Mouse (Mus musculus): ENCODE results near the gene Scg3.
"Not testable (repeated sequence)": the region's sequence is repeated elsewhere in the genome, so short reads cannot be mapped to it uniquely, and the experiment has no call there.

Scg3 gene

DNA sequence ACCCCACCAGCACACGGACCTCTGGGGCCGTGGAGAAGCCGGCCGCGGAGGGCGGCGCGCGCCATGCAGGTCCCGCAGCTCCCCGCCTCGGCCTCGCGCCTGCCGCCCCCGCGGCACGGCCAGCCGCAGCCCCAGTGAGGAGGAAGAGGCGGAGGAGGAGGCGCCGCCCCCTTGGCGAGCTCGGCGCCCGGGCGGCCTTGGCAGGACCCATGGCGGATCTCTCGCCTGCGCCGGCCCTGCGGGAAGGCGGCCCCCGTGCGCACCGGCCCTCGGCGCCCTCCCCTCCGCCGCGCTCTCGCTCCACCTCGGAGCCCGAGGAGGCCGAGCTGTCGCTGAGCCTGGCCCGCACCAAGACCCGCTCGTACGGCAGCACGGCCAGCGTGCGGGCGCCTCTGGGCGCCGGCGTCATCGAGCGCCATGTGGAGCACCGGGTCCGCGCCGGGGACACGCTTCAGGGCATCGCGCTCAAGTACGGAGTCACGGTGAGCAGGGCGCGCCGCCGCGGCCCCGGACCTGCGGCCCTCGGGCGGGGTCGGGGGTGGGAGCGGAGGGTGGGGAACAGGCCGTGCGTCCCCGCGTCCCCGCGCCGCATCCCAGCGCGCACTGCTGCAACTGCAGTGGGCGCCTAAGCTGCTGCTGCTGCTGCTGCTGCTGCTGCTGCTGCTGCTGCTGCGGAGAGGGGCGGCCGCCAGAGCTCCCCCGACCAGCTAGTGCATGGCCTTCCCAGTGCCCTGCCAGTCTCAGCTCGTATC, 58.1 kb downstream of the Scg3 start, which contains the start of gene Lysmd2:
Gene Lysmd2 (plus strand): TSS at position 186 of the 752 bp plus-strand sequence.
- peak; percentile 68 for DNase-seq (ENCODE audit: low spot score)

DNA sequence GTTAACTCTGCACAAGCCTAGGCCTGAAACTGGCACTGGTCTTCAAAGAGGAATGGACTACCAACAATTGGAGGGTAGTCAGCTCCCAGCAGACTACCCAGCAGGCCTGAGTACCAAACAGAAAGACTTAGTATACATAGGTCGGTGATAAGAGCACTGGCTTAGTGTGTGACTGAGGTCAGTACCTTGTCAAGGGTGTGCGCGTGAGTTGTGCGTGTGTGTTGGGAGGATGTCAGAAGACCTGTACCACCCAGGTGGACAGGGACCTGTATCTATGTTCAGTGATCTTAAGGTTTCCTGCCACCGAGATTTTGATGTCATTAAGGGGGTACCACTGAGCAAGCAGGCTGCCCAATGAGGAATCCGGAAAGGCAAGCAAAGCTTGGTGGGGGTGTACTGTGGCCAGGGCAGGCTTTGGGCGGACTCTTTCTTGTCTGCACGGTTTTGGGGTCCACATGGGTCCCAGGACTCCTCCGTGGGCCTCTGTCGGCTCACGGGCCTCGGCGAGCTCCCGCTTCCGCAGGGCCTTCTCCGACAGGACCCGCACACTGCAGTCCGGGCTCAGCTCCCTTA, 58.8 kb downstream of the Scg3 start:
- no peak for DNase-seq (ENCODE audit: low spot score)

DNA sequence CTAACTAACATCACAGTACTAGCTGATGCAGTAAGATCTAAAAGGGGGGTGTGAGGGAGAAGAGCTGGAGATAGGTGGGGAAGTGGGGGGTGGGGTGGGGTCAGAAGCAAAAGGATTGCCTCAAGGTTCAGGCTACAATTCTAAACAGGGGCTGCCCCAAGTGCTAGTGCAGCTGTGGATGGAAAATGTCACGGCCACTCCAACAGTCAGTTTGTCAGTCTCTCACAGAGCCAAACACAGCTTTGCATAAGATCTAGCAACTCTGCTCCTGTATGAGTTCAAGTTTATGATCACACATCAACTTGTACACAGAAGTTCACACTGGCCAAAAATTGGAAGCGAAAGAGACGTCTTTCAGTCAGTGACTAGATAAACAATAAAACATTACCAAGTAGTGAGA, 62.4 kb downstream of the Scg3 start:
- no peak for DNase-seq (ENCODE audit: low spot score)

DNA sequence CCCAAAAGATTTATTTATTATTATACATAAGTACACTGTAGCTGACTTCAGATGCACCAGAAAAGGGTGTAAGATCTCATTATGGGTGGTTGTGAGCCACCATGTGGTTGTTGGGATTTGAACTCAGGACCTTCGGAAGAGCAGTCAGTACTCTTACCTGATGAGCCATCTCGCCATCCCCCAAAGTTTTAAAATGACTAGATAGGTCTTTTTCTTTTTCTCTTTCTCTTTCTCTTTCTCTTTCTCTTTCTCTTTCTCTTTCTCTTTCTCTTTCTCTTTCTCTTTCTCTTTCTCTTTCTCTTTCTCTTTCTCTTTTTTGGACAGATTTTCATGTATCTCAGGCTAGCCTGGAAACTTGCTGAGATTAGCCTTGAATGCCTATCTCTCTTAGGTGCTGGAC, 64.1 kb downstream of the Scg3 start:
- DNase-seq (ENCODE audit: low spot score), result not testable (repeated sequence)

DNA sequence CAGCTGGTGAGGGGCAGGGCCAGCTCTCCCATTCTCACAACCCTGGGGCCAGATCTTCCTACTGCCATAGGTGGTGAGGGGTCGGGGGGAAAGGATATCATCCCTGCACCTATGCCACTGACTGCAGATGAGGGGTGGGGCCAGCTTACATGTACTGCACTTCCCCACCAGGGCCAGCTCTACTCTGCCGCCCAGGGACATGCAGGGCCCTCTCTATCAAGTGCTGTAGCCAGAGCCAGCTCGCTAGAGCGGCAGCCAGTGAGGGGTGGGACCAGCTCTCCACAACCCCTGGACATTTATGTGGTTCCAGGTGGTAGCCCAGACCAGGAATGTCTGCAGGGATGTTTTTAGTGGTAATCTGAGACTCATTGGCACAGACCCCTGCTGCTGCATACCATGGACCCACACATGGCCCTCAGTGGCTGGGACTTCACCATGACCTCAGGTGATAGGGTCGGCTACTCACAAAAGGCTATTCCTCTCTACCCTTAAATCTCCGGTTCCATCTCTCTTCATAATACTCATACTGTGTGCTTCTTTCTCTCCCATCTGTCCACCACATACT, 64.9 kb downstream of the Scg3 start:
- no peak for DNase-seq (ENCODE audit: low spot score)

DNA sequence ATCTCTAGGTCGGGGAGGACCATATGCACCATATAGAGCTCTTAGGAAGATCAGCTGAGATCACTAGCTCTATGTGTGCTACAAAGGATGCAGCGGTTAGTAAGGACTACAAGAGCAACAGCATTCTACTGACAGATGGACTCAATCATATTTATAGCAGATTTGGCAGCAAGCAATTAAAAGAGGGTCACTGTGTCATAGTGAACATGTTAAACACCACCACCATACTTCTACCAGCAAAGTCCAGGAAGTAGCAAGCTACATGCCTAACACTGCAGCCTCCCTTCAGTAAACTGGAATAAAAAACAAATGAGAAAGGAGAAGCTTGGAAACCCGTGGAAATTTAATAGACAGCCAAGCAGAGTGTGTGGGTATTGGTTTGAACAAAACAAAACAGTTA, 67.3 kb downstream of the Scg3 start:
- DNase-seq (ENCODE audit: low spot score), result no peak

DNA sequence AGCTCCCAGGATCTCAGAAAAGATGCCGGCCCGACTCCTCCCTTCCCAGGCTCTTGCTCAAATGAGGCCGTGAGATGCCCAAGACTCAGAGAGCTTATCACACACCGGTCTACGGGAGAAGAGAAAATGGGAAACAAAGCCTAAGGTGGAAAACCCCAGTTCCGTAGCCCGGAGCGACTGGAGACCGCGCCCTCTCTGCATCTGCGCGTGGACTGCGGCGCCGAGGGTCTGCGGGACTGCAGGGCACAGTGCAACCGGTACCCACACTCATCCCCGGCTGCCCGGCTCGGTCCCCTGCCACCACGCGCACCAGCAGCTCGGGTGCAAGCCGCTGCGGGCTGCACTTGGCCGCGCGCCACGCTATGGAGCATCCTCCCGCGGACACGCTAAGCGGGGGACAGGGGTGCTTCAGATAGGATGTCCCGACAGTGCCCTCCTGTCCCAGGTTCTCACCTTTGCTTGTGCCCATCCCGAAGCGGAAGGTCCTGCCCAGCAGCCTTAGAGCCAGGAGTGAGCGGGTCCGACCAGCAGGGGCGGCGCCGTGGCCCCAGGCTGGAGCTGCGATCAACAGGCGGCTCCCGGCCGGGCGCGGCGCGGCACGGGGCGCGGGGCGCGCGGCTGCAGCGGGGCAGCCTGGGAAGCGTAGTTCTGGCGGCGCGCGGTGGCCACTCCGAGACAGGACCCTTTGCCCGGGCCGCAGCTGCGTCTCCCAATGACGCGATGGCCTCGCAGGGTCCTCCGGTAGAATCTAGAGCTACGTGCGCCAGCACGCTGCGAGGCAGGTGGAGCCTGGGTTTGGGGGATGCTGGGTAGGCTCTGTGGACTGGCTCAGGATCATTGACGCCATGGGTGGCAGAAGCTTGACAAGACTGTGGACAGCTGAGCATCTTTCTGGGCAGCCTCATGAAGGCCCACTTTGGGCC, 73.0 kb downstream of the Scg3 start, which contains the start of gene Tmod2:
Gene Tmod2 (minus strand): TSS at position 755 of the 923 bp plus-strand sequence.
- no peak for DNase-seq (ENCODE audit: low spot score)

DNA sequence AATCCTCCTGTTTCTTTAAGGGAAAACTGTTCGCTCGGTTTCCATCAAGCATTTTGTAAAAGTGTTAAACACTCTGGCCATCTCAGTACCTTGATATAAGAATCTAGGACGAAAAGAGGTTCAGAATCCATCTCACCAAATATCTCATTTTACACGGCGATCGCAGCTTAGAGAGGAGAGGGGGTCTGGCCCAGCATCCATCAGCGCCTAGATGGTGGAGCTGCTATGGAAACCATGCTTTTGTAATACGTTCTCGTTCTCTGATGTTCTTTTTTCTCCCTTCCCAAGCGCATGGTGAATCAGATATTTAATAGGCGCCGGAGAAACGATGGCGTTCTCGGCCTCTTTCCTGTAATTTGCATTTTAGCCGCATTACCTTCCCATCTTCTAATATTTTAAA, 73.9 kb downstream of the Scg3 start:
- DNase-seq (ENCODE audit: low spot score), result no peak

DNA sequence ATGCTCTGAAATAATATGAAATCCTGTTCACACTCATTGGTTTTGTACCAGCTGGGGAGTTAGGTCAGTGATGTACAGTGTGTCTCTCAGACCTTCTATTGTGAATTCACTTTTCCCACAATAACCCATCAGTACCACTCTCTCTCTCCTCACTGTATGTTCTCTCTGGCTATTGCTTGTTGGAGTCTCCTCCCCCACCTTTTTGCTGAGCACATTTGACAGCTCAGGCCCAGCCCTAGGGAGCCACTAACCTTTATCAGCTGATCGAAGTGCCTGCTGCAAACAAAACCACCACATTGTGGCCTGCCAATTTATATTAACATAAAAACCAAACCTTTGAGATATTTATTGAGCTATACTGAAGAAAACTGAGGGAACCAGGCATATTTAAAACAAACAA, 74.4 kb downstream of the Scg3 start:
- DNase-seq (ENCODE audit: low spot score), result no peak

DNA sequence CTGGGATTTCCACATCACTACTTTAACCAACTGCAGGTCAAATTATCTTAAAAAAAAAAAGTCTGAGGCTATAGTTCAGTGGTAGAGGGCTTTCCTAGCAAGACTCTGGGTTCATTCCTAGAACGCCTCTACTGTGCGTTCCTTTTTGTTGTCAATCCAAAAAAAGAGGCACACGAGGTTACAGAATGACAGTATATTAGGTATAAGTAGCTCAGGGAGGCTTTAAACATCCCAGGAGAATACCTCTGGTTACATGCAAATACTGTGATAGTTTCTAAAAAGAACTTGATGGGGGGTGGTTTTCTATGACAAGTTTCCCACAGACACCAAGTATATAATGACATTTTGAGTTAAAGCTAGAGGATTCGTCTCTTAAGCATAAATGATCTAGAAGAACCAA, 76.4 kb downstream of the Scg3 start:
- DNase-seq (ENCODE audit: low spot score), result no peak

DNA sequence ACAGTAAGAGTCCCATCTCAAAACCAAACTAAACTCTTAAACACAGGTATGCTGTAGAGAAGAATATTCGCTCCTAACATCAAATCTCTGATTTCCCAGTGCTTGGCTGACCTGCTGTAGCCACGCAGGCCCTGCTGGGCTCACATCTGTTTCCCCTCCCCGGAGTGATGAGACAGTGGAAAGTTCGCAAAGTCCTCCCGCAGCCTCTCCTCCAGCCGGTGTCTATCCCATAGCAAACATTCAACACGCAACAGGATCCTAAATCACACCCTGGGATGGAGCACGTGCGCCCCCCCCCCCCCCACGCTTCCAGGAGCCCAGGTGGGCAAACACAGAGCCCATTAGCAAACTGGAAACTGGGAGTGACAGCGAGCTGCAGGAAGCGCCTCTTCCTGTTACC, 82.3 kb downstream of the Scg3 start:
- no peak for DNase-seq (ENCODE audit: low spot score)

DNA sequence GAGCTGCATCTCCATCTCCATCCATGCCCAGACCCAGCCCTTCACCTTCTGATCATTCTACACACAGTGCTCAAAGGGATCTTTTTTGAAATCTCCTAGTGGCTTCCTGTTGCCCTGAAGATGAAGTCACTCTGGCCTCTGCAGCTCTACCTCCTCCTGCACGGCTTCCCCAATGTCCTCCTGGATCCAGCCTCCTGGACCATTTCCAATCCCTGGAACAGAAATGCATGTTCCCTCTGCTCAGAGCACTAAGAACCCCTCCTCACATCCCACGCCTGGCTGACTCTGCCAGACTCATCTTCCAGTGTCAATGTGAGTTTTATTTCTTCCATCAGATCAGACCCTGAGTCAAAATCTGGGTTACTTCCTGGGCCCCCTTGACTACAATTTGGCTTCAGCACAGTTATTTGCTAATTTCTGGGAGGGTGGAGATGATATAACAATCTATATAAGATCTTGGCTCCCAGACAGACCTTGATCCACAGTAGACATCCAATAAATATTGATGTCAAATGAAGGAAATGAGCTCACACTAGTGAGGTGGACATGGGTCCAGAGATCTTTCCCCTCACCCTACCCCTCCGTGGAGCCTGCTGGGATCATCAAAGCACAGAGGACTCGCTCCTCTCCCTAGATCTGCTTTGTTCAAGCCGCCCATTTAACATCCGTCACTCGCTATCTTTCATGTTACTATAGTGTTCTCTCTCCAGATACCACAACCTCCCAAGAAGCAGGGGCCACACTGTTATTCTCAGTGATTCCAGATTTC, 83.5 kb downstream of the Scg3 start:
- no peak for DNase-seq (ENCODE audit: low spot score)

DNA sequence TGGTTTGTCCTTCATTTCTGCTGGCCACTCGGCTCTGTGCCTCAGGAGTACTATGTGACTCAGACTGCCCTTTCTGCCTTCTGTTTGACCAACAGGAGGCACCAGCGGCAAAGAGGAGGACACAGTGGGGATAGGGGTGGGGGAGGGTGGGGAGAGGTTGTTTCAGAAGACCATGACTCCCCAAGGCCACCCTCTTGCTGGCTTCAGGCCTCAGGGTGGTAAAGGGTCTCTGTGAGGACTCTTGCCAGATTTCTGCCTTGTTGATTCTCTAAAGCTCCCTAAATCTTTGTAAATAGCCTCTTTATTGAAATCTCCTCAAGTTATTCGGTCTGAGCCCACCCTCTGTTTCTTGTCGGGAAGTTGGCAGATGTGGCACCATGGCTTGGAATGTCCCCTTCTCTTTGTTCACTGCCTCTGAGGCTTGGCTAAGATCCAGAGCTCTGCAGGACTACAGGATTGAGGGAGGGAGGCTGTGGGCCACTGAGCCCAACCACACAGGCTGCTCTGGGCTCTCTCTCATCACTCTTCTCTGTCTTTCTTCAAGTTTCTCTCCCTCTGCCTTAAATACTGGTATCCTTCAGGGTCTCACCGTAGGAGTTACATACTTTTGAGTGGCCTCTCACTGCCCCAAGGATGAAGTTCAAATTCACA, 84.5 kb downstream of the Scg3 start:
- DNase-seq (ENCODE audit: low spot score), result no peak

DNA sequence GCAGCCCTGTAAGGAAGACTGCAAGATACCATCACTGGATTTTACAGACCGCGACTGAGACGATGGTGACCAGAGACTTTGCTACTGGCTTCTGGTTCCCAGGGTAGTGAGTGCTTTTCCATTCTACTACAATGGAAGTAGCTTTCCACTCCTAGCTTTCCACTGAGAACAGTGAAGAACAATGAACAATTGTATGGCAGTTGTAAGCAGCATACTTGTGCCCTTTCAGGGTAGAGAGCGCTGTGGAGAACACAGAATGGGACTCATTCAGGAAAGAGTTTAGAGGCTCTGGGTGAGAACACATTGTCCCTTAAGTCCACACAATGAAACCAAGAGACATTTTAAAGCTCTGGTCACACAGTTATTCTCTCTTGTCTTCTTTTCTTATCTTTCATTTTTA, 86.3 kb downstream of the Scg3 start:
- no peak for DNase-seq (ENCODE audit: low spot score)

DNA sequence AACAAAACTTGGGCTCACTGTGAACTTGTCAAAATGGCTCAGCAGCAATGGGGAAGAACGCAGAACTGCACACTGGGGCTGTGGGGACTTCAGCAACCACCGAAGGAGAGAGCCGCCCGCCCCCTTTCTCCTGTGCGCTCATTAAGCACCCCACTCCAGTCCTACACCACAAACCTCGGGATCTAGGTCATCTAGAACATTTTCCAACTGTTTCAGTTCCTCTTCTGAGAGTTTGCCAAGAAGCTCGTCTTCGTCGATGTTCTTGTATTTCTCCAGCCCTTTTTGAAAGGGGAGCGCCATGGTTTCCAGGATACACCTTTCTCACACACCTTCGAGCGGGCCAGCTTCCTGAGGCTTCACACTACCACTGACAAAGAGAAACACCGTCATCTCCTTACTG, 86.8 kb downstream of the Scg3 start:
- DNase-seq (ENCODE audit: low spot score), result no peak

DNA sequence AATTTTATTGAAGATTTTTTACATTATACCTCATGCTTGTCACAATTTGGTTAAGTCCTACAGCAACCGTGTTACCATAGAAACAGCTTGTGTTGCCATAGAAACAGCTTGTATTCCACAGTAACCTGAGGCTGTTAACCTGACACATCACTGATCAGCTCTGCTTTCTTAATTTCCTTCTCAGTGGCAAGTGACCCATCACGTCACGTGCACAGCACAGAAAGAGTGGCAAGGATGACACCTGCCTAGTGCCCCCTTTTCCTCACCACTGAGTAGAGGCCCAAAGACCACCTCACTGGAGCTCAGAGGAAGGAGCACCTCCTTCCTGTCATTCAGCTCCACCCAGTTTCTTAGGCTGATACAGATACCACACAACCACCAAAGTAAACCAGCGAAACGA, 90.4 kb downstream of the Scg3 start:
- DNase-seq (ENCODE audit: low spot score), result no peak

Data from lung, postnatal 25 days (tissue).